Mouse (Mus musculus): ENCODE data around the gene Hmgb2. TPM values are rescaled to one million over a fixed set of nuclear protein-coding genes. Genes with fewer than 3 reads are reported as not detected.

The Hmgb2 gene
- polyA plus RNA-seq, 2 experiments: 199 to 290 TPM

DNA sequence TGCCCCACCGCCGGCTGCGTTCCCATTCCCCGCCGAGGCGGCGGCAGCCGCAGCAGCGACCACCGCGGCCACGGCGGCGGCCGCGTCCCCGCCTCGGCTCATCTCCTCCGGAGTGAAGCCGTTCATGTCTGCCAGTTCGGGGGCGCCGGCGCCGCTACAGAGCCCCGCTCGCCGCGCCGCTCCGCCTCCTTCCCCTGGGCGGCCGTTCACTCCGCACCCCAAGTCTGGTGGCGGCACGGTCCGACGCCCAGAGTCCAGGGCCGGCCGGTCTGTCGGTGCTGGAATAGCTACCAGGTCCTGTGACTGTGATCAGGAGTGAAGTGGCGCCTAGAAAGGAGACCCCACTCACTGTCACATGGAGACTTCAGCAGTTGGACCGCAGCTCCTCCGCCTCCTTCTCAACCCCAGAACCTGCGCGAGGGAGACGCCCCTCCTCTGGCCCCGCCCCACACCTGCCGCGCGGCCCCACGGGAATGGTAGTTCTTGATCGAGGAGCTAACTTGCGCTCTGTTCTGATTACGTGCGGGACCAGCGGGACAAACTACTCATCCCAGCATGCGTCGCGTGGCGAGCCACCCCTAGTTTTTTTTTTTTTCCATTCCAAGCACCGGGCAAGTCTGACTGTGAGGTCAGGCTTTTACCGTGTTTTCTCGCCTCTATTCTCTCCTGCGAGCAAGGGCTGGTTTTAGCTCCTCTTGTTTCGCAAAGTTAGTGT is 24.1 kb upstream of the Hmgb2 start, which contains the start of gene Sap30:
Gene Sap30 (minus strand): TSS at position 420 of the 715 bp plus-strand sequence.
- peak; percentile 64; the same call in 1 of the 2 replicates for TF ChIP-seq POLR2A (IDR thresholded peaks at IDR 0.05; ENCODE audit: borderline replicate concordance, extremely low read depth, insufficient read depth, insufficient read length)
- DNase-seq (ENCODE audit: low spot score) (peak; percentile 99), ATAC-seq (ENCODE audit: low FRiP score, low read depth) (peak; percentile 97)
- Histone ChIP-seq H3K9me3 (ENCODE audit: control insufficient read depth, low read length) (no peaks in the 10 kb centered on the region), H3K4me2 (replicated peaks; ENCODE audit: low read depth, low read length, severe bottlenecking) (peak within 1 kb of the TSS; percentile 93), H3K27me3 (ENCODE audit: control insufficient read depth, insufficient read depth, low read length) (no peaks in the 10 kb centered on the region), H3K4me1 (ENCODE audit: control insufficient read depth, insufficient read depth, low read length) (peaks cover 6% of the 10 kb centered on the region), H3K36me3 (ENCODE audit: control insufficient read depth, insufficient read depth, low read length) (peaks cover 8% of the 10 kb centered on the region), H3K4me3 (replicated peaks; ENCODE audit: low read length) (peak within 1 kb of the TSS; percentile 90), H3K9ac (ENCODE audit: low read depth, low read length, severe bottlenecking) (peak within 1 kb of the TSS; percentile 70), H3K27ac (replicated peaks; ENCODE audit: low read depth, low read length) (peak within 1 kb of the TSS; percentile 92)
- WGBS: under 1% methylated on average over 46 of the region's 66 CpGs

DNA sequence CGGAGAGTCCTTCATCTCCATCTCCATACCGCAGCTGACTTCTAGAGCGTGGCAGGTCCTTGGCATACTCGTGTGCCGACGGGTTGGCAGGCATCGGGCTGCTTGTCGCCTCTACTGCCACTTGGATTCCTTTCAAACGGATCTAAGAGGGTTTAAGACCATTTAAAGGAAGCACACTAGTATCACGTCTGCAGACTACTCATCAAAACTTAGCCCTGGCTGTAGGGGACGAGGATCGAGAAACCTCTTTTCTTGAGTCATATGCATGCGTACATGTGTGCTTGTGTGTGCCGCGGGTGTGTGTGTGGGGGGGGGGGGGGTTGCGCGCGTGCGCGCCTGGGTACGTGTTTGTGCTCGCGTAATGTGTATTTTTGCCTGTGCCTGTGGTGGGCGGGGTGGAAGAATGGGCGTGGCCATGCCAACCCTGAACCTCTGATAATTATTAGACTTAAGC is 23.4 kb upstream of the Hmgb2 start:
- under 1% methylated on average over 22 of the region's 25 CpGs for WGBS
- Histone ChIP-seq H3K9me3 (ENCODE audit: control insufficient read depth, low read length) (no peaks in the 10 kb centered on the region), H3K4me3 (replicated peaks; ENCODE audit: low read length) (peak overlapping the region; percentile 90), H3K27me3 (ENCODE audit: control insufficient read depth, insufficient read depth, low read length) (no peaks in the 10 kb centered on the region), H3K36me3 (ENCODE audit: control insufficient read depth, insufficient read depth, low read length) (peaks cover 4% of the 10 kb centered on the region; the same call in 1 of the 2 replicates), H3K4me1 (ENCODE audit: control insufficient read depth, insufficient read depth, low read length) (peaks cover 6% of the 10 kb centered on the region), H3K27ac (replicated peaks; ENCODE audit: low read depth, low read length) (peak overlapping the region; percentile 86), H3K9ac (ENCODE audit: low read depth, low read length, severe bottlenecking) (peak overlapping the region; percentile 70), H3K4me2 (replicated peaks; ENCODE audit: low read depth, low read length, severe bottlenecking) (peak overlapping the region; percentile 93)
- DNase-seq (ENCODE audit: low spot score): peak; percentile 50
- ATAC-seq (ENCODE audit: low FRiP score, low read depth): peak; percentile 34; the same call in 1 of the 2 replicates
- 0 out of 2 replicates have a peak, but pooled peaks have one; percentile 21 for TF ChIP-seq POLR2A (IDR thresholded peaks at IDR 0.05; ENCODE audit: borderline replicate concordance, extremely low read depth, insufficient read depth, insufficient read length)

DNA sequence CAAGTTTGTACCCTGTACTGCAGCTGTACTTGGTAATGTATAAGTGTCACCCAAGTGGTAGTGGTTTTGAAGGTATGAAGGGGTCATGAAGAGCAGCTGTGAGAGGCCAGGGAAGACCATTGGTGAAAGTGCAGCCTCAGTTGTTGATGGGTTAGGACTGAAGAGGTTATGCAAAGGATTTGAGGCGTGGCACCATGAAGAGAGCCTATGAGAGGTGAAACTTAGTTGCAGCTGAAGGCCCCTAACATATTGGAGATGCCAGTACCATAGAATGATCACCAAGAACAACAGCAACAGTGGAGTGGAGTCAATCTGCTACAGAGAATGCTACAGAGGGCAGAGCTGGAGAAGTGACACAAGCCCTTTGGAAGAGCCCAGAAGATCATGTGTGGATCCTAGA is 22.3 kb upstream of the Hmgb2 start:
- ATAC-seq (ENCODE audit: low FRiP score, low read depth) (no peak), DNase-seq (ENCODE audit: low spot score) (no peak)
- Histone ChIP-seq H3K27ac (replicated peaks; ENCODE audit: low read depth, low read length) (no peak overlapping the region), H3K36me3 (ENCODE audit: control insufficient read depth, insufficient read depth, low read length) (no peaks in the 10 kb centered on the region), H3K4me3 (replicated peaks; ENCODE audit: low read length) (no peak overlapping the region), H3K27me3 (ENCODE audit: control insufficient read depth, insufficient read depth, low read length) (no peaks in the 10 kb centered on the region), H3K4me1 (ENCODE audit: control insufficient read depth, insufficient read depth, low read length) (peaks cover 6% of the 10 kb centered on the region), H3K9ac (ENCODE audit: low read depth, low read length, severe bottlenecking) (no peak overlapping the region), H3K4me2 (replicated peaks; ENCODE audit: low read depth, low read length, severe bottlenecking) (no peak overlapping the region), H3K9me3 (ENCODE audit: control insufficient read depth, low read length) (no peaks in the 10 kb centered on the region)
- no peak for TF ChIP-seq POLR2A (IDR thresholded peaks at IDR 0.05; ENCODE audit: borderline replicate concordance, extremely low read depth, insufficient read depth, insufficient read length)
- WGBS: 90% methylated on average over 1 of the region's 1 CpGs

DNA sequence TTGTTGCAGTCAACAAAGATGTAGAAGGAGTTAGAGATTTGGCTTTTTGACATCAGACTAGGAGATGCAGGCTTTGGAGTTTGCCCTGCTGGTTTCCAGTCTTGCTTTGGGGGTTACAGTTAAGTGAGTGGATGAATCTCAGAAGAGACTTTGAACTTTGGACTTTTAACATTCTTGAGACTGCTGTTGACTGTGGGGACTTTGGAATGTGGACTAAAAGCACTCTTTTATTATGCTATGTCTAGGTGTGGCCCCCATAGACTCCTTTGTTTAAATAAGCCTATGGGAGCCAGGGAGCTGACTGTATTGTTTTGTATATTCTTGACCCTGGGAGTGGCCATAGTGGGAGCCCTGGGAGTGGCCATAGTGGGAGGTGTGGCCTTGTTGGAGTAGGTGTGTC is 21.8 kb upstream of the Hmgb2 start:
- DNase-seq (ENCODE audit: low spot score) (no peak), ATAC-seq (ENCODE audit: low FRiP score, low read depth) (no peak)
- no peak overlapping the region for H3K4me2 ChIP-seq (replicated peaks; ENCODE audit: low read depth, low read length, severe bottlenecking)
- no peak overlapping the region for H3K27ac ChIP-seq (replicated peaks; ENCODE audit: low read depth, low read length)
- no peak overlapping the region for H3K4me3 ChIP-seq (replicated peaks; ENCODE audit: low read length)
- H3K36me3 ChIP-seq (ENCODE audit: control insufficient read depth, insufficient read depth, low read length): no peaks in the 10 kb centered on the region
- no peak overlapping the region for H3K9ac ChIP-seq (ENCODE audit: low read depth, low read length, severe bottlenecking)
- H3K27me3 ChIP-seq (ENCODE audit: control insufficient read depth, insufficient read depth, low read length): no peaks in the 10 kb centered on the region
- peaks cover 6% of the 10 kb centered on the region for H3K4me1 ChIP-seq (ENCODE audit: control insufficient read depth, insufficient read depth, low read length)
- H3K9me3 ChIP-seq (ENCODE audit: control insufficient read depth, low read length): no peaks in the 10 kb centered on the region
- TF ChIP-seq POLR2A (IDR thresholded peaks at IDR 0.05; ENCODE audit: borderline replicate concordance, extremely low read depth, insufficient read depth, insufficient read length): no peak

DNA sequence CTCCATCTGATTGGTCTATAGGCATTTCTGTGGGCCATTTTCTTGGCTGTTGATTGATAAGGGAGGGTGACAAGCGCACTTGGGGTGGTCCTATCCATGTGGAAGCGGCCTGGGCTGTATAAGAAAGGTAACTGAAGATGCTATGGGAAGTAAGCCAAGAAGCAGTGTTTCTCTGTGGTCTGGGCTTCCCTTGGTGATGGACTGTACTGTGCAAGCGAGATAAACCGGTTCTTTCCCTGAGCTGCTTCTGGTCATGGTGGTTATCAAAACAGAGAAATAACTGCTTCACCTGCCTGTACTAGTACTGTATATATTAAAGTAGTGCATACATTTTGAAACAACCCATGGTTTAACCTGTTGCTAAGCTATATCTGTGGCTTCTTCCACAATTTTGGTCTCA is 19.8 kb upstream of the Hmgb2 start:
- no peak for TF ChIP-seq POLR2A (IDR thresholded peaks at IDR 0.05; ENCODE audit: borderline replicate concordance, extremely low read depth, insufficient read depth, insufficient read length)
- Histone ChIP-seq H3K4me1 (ENCODE audit: control insufficient read depth, insufficient read depth, low read length) (no peaks in the 10 kb centered on the region), H3K4me3 (replicated peaks; ENCODE audit: low read length) (no peak overlapping the region), H3K9ac (ENCODE audit: low read depth, low read length, severe bottlenecking) (no peak overlapping the region), H3K36me3 (ENCODE audit: control insufficient read depth, insufficient read depth, low read length) (0 out of 2 replicates have a peak, but pooled peaks cover 3% of the 10 kb centered on the region), H3K4me2 (replicated peaks; ENCODE audit: low read depth, low read length, severe bottlenecking) (no peak overlapping the region), H3K27me3 (ENCODE audit: control insufficient read depth, insufficient read depth, low read length) (no peaks in the 10 kb centered on the region), H3K9me3 (ENCODE audit: control insufficient read depth, low read length) (no peaks in the 10 kb centered on the region), H3K27ac (replicated peaks; ENCODE audit: low read depth, low read length) (no peak overlapping the region)
- DNase-seq (ENCODE audit: low spot score) (no peak), ATAC-seq (ENCODE audit: low FRiP score, low read depth) (no peak)
- WGBS: 88% methylated on average over 4 of the region's 4 CpGs

All from limb, embryonic 14.5 days (tissue).